Mouse (Mus musculus): Measurements from ENCODE around the gene Ybx2. TPM values are rescaled to one million over a fixed set of nuclear protein-coding genes. Genes with fewer than 3 reads are reported as not detected.

Ybx2 gene
- polyA plus RNA-seq (2014; fragmentation: Illumina TruSeq; extraction: RNeasy Lipid Tissue Mini Kit (QIAGEN cat#74804); ENCODE audit: insufficient read depth, low read depth, low replicate concordance) = 1.3 TPM

DNA sequence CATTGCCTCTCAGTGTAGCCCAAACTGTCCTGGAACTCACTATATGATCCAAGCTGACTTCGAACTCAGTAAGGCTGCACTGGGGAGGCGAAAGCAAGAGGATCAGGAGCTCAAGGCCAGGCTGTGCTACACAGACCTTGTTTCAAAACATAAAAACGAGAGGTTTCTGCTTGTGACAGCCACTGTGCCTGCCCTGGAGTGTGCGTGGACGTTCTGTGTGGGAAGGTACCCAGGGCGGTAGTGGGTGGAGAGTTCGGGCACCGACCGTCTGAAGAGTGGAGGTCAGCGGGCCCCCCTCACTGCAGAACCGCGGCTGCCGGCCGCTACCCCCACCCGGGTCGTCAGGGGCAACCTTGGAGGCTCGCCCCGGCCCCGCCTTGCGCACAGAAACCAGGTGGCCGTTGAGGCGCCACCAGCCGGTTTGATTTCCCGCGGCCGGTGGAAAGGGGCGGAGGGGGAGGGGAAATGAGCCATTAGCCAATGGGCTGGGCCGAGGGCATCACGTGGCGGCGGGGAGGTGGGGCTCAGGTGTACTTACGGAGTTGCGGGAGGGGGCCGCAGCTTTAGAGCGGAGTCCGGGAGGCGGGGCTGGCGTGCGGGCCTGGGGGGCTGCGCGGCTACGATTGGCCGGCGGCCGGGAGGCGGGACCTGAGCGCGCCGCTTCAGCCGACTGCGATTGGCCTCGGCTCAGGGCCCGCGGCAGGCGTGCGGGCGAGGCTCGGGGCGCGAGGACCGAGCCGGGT lies at the start of gene Ybx2:
TSS of gene Ybx2 (plus strand) at position 660 of the 743 bp plus-strand sequence.

DNA sequence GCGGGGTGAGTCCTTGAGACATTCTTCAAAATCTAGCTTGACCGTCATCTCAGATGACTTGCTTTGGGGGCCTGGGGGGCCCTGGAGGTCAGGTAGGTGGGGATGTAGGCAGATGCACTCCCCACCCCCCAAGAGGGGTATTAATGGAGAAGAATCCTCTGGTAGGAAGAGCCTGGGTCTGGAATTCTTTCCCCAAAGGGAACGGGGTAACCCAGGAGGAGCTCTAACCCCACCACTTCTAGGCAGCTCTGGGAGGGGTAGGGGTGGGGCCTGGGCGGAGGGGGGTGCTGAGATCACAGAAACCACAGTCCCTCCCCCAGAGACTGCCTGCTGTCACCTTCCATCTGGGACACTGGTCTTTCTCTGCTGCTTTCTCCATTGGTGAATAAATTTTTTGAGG lies 40.3 kb upstream of the Ybx2 start, which contains the start of gene Acap1:
TSS of gene Acap1 (minus strand) at position 249 of the 400 bp plus-strand sequence.

DNA sequence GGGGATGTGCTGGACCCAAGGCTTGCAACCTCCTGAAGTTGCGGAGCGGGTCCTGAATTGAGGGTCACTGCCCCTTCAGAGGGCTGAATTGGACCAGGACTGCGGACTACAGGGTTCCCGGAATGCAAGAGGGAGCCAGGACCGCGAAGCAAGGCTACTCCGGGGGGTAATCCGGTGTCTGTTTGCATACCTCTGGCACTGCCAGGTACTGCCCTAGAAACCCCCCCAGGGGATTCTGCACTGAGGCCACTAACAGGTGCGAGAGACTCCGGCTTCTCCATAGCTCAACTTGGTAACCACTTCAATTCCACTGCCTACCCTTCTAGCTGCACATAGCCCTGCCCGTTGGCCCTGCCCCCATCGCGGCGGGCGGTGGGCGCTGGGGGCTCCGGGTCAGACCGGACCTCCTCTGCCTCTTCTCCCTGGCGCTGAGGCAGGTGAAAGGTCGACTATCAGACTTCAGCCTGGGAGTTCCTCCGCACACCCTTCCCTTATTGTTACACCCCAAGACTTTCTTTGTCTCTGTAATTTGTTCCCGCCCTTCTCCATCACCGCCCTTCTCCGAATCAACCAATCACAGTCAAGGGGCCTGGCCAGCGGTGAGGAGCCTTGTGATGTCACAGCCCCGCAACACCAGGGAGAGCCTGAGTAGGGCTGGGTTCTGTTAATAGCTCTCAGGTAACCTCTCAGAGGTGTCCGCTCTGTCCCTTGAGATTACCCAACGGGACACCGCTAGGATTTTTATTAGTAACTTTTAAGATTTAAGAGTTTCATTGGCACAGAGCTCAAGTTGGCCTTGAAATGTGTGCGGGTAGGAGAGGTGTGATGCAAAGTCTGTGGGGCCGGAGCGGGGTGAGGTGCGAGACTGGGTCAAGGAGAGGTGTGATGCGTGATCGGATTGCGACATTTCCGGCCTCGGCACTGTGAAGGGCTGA lies 34.9 kb upstream of the Ybx2 start, which contains the start of the genes 2810408A11Rik and Neurl4:
TSS of gene 2810408A11Rik (minus strand) at position 517 of the 935 bp plus-strand sequence.
TSS of gene Neurl4 (plus strand) at position 602 of the 935 bp plus-strand sequence.

DNA sequence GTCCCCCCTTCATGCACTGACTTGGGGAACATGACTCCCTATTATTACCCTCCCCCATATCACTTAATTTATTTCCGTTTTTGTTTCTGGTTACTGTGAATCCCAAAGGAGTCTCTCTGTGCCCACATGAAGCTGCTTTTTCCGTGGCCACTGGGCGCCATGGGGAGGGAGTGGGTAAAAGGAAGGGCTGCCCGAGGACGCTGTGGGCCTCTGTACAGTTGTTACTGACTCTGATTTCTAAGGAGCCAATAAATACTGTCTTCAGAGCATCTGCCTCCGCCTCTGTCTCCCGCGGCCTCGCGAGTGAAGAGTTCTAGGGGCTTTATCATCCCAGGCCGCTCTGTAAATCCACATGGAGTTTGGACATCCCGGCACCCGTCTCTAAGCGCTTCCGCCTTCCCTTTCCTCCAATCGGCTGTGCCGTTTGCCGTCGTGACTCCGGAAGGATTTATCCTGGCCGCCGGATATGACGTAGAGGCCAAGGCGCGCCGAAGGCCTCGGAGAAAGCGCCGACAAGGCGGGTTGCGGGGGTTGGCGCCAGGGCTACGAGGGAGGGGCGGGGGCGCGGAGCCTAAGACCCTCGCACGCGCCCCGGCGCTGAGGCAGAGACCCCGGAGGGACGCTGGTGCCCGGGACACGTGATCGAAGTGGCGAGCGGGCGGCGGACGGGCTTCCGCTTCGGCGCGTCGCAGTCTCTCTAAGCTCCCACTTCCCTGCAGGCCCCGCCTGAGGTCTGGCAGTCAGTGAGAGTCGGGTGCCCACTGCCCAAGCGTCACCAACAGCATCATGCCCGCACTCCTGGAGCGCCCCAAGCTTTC lies 21.8 kb upstream of the Ybx2 start, which contains the start of gene Gps2:
TSS of gene Gps2 (plus strand) at position 335 of the 818 bp plus-strand sequence.

DNA sequence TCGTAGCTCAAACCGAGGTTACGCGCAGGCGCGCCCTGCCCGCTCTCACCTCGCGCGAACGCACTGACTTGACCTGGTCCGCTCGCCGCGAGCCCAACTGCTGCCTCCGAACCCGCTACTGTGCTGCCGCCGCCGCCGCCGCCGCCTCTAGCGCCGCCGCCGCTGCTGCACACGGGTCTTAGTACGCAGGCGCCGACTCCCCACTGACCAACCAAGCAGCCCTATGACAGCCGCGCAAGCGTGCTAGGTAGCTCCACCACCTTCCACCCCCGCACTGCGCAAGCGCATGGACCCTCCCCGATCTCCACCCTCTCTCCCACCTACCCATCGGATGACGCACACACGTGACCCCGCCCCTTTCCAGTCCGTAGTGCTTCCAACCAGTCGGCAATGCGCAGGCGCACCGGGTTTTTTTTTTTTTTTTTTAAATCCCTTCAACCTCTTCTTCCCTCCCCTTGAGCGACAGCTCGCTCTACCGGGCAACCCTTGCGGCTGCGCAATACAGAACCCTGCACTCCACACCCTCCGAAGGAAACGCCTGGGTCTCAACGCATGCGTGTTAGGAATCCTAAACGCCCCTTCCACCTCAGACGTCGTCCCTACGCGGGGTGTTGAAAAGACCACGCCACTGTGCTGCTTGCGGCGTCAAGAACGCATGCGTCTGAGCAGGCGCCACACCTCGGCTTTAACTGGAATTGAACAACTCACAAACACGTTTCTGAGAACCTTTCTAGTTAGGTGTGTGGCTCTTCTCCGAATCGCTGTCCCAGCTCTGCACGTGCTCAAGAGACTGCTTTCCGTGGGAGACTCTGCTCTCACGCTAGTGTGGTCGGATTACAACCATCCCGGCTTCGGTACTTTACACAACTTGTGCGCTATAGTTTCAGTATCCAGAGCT lies 14.2 kb upstream of the Ybx2 start, which contains the start of gene Eif5a:
TSS of gene Eif5a (minus strand) at position 845 of the 898 bp plus-strand sequence.

DNA sequence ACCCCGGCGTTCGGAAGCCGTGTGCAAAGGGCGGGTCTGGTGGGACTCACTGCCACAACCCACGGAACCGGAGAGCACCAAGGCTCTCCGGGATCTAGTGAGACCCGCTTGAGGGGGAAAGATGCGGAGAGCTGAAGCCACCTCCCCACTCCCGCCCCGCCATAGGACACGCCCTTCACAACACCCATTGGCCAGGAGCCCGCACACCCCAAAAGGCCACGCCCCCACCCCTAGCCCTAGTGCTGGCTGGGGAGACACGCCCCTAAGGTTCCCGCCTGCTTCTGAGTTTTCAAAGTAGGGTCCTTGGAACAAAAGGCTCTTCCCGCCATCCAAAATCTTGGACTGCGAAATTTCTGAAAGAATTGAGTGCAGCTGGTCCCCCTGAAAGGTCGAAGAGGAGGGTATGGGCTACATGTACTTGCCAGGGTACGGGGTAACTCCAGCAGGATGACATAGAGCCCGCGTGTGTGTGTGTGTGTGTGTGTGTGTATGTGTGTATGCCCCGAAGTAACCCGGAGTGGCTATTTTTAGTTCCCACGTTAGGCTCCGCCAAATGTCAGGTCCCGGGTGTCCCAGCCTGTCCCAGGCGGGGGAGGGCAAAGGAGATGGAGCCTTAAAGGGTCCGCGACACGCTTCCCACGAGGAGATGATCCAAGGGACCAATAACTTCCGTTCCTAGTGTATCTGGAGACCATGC lies 12.6 kb downstream of the Ybx2 start, which contains the start of gene Slc2a4:
TSS of gene Slc2a4 (minus strand) at position 123 of the 697 bp plus-strand sequence.

DNA sequence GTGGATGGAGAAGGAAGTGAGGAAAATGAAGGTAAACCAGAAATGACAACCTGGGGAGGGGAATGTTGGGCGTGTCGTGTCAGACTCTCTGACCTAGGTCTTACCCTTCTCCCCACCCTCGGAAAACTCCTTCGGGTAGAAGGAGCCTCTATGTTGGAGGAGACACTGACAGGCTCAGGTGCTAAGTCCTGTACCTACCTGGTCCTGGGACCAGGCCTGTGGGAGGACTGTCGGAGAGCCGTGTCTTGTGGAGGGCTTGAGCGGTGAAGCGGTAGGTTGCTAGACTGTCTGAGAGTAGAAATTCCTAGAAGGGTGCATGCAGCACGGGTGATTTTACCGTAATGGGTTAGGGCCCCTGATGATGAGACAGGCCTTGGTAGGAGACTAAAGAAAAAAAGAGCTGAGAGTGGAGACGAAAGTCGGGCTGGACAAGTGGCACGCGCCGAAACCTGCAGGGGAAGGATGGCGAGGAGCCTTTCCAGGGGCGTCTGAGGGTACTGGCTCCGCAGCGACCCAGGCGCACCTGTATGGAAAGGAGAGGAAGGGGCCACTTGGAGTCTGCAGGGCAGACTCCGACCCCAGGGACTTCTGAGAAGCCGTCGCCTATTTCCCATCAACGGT lies 29.2 kb downstream of the Ybx2 start, which contains the start of gene Cldn7:
TSS of gene Cldn7 (plus strand) at position 130 of the 621 bp plus-strand sequence.

DNA sequence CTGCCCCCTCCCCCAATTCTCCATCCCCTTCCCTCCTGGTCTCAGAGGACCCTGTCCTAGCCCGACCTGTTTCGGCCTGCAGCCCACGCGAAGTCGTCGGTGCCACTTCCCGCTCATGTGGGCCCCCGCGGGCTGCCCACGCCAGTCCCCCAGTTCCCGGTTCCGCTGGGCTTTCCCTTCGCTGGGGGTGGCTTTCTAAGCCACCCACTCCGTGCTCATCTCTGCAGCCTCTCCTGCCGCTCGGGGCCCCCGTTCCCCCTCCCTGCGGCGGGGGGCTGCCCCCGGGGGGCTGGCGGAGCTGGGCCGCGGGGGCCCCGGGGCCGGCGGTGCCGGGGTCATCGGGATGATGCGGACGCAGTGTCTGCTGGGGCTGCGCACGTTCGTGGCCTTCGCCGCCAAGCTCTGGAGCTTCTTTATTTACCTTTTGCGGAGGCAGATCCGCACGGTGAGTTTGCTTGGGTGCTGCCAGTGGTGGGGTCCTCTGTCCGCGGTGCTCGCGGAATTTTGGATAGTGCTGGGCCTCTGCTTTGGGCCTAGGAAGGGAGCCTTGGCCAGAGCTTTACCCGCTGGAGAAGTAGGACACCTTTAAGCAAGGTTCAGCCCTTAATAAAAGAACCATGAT lies 45.7 kb downstream of the Ybx2 start, which contains the start of gene Ctdnep1:
TSS of gene Ctdnep1 (plus strand) at position 16 of the 622 bp plus-strand sequence.

DNA sequence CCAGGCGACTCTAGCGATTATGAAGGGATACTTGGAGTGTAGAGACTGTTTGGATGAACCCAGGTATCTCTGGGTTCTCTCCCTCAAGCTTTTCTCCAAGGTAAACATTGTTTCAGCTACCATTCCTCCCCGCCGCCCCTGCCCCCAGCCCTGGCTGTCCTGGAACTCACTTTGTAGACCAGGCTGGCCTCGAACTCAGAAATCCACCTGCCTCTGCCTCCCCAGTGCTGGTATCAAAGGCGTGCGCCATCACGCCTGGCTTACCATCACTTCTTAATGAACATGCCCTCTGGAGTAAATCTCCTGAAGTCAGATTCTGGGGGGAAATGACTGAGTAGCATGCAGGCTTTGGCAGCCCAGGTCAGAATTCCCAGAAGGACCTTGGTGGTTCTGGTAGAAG lies 46.6 kb downstream of the Ybx2 start, which contains the start of gene Elp5:
TSS of gene Elp5 (minus strand) at position 293 of the 400 bp plus-strand sequence.

Other genes starting within 250 kb of the Ybx2 start
- 48.4 TPM for gene Tnfsf12, start 239.9 kb upstream of the Ybx2 start, polyA plus RNA-seq (2014; fragmentation: Illumina TruSeq; extraction: RNeasy Lipid Tissue Mini Kit (QIAGEN cat#74804); ENCODE audit: insufficient read depth, low read depth, low replicate concordance)
- 24.8 TPM for gene Tnfsfm13, start 239.7 kb upstream of the Ybx2 start, polyA plus RNA-seq (2014; fragmentation: Illumina TruSeq; extraction: RNeasy Lipid Tissue Mini Kit (QIAGEN cat#74804); ENCODE audit: insufficient read depth, low read depth, low replicate concordance)
- gene Polr2a, start 177.2 kb upstream of the Ybx2 start, polyA plus RNA-seq (2014; fragmentation: Illumina TruSeq; extraction: RNeasy Lipid Tissue Mini Kit (QIAGEN cat#74804); ENCODE audit: insufficient read depth, low read depth, low replicate concordance) = 16.2 TPM
- 0.85 TPM for gene Slc35g3, start 173.8 kb upstream of the Ybx2 start, polyA plus RNA-seq (2014; fragmentation: Illumina TruSeq; extraction: RNeasy Lipid Tissue Mini Kit (QIAGEN cat#74804); ENCODE audit: insufficient read depth, low read depth, low replicate concordance)
- 25.6 TPM for gene Zbtb4, start 169.9 kb upstream of the Ybx2 start, polyA plus RNA-seq (2014; fragmentation: Illumina TruSeq; extraction: RNeasy Lipid Tissue Mini Kit (QIAGEN cat#74804); ENCODE audit: insufficient read depth, low read depth, low replicate concordance)
- 10.1 TPM for gene Chrnb1, start 139.9 kb upstream of the Ybx2 start, polyA plus RNA-seq (2014; fragmentation: Illumina TruSeq; extraction: RNeasy Lipid Tissue Mini Kit (QIAGEN cat#74804); ENCODE audit: insufficient read depth, low read depth, low replicate concordance)
- 3.4 TPM for gene Fgf11, start 133.9 kb upstream of the Ybx2 start, polyA plus RNA-seq (2014; fragmentation: Illumina TruSeq; extraction: RNeasy Lipid Tissue Mini Kit (QIAGEN cat#74804); ENCODE audit: insufficient read depth, low read depth, low replicate concordance)
- gene Tmem102, start 130.2 kb upstream of the Ybx2 start, polyA plus RNA-seq (2014; fragmentation: Illumina TruSeq; extraction: RNeasy Lipid Tissue Mini Kit (QIAGEN cat#74804); ENCODE audit: insufficient read depth, low read depth, low replicate concordance) = 4.9 TPM
- not detected for gene Gm39566, start 120.5 kb upstream of the Ybx2 start, polyA plus RNA-seq (2014; fragmentation: Illumina TruSeq; extraction: RNeasy Lipid Tissue Mini Kit (QIAGEN cat#74804); ENCODE audit: insufficient read depth, low read depth, low replicate concordance)
- not detected for gene Spem2, start 117.3 kb upstream of the Ybx2 start, polyA plus RNA-seq (2014; fragmentation: Illumina TruSeq; extraction: RNeasy Lipid Tissue Mini Kit (QIAGEN cat#74804); ENCODE audit: insufficient read depth, low read depth, low replicate concordance)
- gene Spem1, start 113.6 kb upstream of the Ybx2 start, polyA plus RNA-seq (2014; fragmentation: Illumina TruSeq; extraction: RNeasy Lipid Tissue Mini Kit (QIAGEN cat#74804); ENCODE audit: insufficient read depth, low read depth, low replicate concordance) = not detected
- 5.3 TPM for gene Nlgn2, start 98.0 kb upstream of the Ybx2 start, polyA plus RNA-seq (2014; fragmentation: Illumina TruSeq; extraction: RNeasy Lipid Tissue Mini Kit (QIAGEN cat#74804); ENCODE audit: insufficient read depth, low read depth, low replicate concordance)
- gene Tmem256, start 97.3 kb upstream of the Ybx2 start, polyA plus RNA-seq (2014; fragmentation: Illumina TruSeq; extraction: RNeasy Lipid Tissue Mini Kit (QIAGEN cat#74804); ENCODE audit: insufficient read depth, low read depth, low replicate concordance) = 375 TPM
- 65.1 TPM for gene Plscr3, start 89.4 kb upstream of the Ybx2 start, polyA plus RNA-seq (2014; fragmentation: Illumina TruSeq; extraction: RNeasy Lipid Tissue Mini Kit (QIAGEN cat#74804); ENCODE audit: insufficient read depth, low read depth, low replicate concordance)
- 5.1 TPM for gene Tnk1, start 77.1 kb upstream of the Ybx2 start, polyA plus RNA-seq (2014; fragmentation: Illumina TruSeq; extraction: RNeasy Lipid Tissue Mini Kit (QIAGEN cat#74804); ENCODE audit: insufficient read depth, low read depth, low replicate concordance)
- not detected for gene Tmem95, start 57.8 kb upstream of the Ybx2 start, polyA plus RNA-seq (2014; fragmentation: Illumina TruSeq; extraction: RNeasy Lipid Tissue Mini Kit (QIAGEN cat#74804); ENCODE audit: insufficient read depth, low read depth, low replicate concordance)
- gene Kctd11, start 54.4 kb upstream of the Ybx2 start, polyA plus RNA-seq (2014; fragmentation: Illumina TruSeq; extraction: RNeasy Lipid Tissue Mini Kit (QIAGEN cat#74804); ENCODE audit: insufficient read depth, low read depth, low replicate concordance) = 11.2 TPM
- gene Acap1, start 40.3 kb upstream of the Ybx2 start, polyA plus RNA-seq (2014; fragmentation: Illumina TruSeq; extraction: RNeasy Lipid Tissue Mini Kit (QIAGEN cat#74804); ENCODE audit: insufficient read depth, low read depth, low replicate concordance) = 9.7 TPM
- 0.77 TPM for gene 2810408A11Rik, start 34.8 kb upstream of the Ybx2 start, polyA plus RNA-seq (2014; fragmentation: Illumina TruSeq; extraction: RNeasy Lipid Tissue Mini Kit (QIAGEN cat#74804); ENCODE audit: insufficient read depth, low read depth, low replicate concordance)
- gene Neurl4, start 34.7 kb upstream of the Ybx2 start, polyA plus RNA-seq (2014; fragmentation: Illumina TruSeq; extraction: RNeasy Lipid Tissue Mini Kit (QIAGEN cat#74804); ENCODE audit: insufficient read depth, low read depth, low replicate concordance) = 9.9 TPM
- 43.0 TPM for gene Gps2, start 21.9 kb upstream of the Ybx2 start, polyA plus RNA-seq (2014; fragmentation: Illumina TruSeq; extraction: RNeasy Lipid Tissue Mini Kit (QIAGEN cat#74804); ENCODE audit: insufficient read depth, low read depth, low replicate concordance)
- 466 TPM for gene Eif5a, start 13.8 kb upstream of the Ybx2 start, polyA plus RNA-seq (2014; fragmentation: Illumina TruSeq; extraction: RNeasy Lipid Tissue Mini Kit (QIAGEN cat#74804); ENCODE audit: insufficient read depth, low read depth, low replicate concordance)
- gene Slc2a4, start 12.4 kb downstream of the Ybx2 start, polyA plus RNA-seq (2014; fragmentation: Illumina TruSeq; extraction: RNeasy Lipid Tissue Mini Kit (QIAGEN cat#74804); ENCODE audit: insufficient read depth, low read depth, low replicate concordance) = 8.1 TPM
- 60.8 TPM for gene Cldn7, start 29.0 kb downstream of the Ybx2 start, polyA plus RNA-seq (2014; fragmentation: Illumina TruSeq; extraction: RNeasy Lipid Tissue Mini Kit (QIAGEN cat#74804); ENCODE audit: insufficient read depth, low read depth, low replicate concordance)
- 86.4 TPM for gene Ctdnep1, start 45.4 kb downstream of the Ybx2 start, polyA plus RNA-seq (2014; fragmentation: Illumina TruSeq; extraction: RNeasy Lipid Tissue Mini Kit (QIAGEN cat#74804); ENCODE audit: insufficient read depth, low read depth, low replicate concordance)
- gene Elp5, start 46.7 kb downstream of the Ybx2 start, polyA plus RNA-seq (2014; fragmentation: Illumina TruSeq; extraction: RNeasy Lipid Tissue Mini Kit (QIAGEN cat#74804); ENCODE audit: insufficient read depth, low read depth, low replicate concordance) = 40.7 TPM
- 466 TPM for gene Gabarap, start 55.3 kb downstream of the Ybx2 start, polyA plus RNA-seq (2014; fragmentation: Illumina TruSeq; extraction: RNeasy Lipid Tissue Mini Kit (QIAGEN cat#74804); ENCODE audit: insufficient read depth, low read depth, low replicate concordance)
- 39.5 TPM for gene Phf23, start 60.0 kb downstream of the Ybx2 start, polyA plus RNA-seq (2014; fragmentation: Illumina TruSeq; extraction: RNeasy Lipid Tissue Mini Kit (QIAGEN cat#74804); ENCODE audit: insufficient read depth, low read depth, low replicate concordance)
- gene Dvl2, start 64.8 kb downstream of the Ybx2 start, polyA plus RNA-seq (2014; fragmentation: Illumina TruSeq; extraction: RNeasy Lipid Tissue Mini Kit (QIAGEN cat#74804); ENCODE audit: insufficient read depth, low read depth, low replicate concordance) = 6.0 TPM
- 82.7 TPM for gene Acadvl, start 79.6 kb downstream of the Ybx2 start, polyA plus RNA-seq (2014; fragmentation: Illumina TruSeq; extraction: RNeasy Lipid Tissue Mini Kit (QIAGEN cat#74804); ENCODE audit: insufficient read depth, low read depth, low replicate concordance)
- 7.3 TPM for gene Dlg4, start 81.1 kb downstream of the Ybx2 start, polyA plus RNA-seq (2014; fragmentation: Illumina TruSeq; extraction: RNeasy Lipid Tissue Mini Kit (QIAGEN cat#74804); ENCODE audit: insufficient read depth, low read depth, low replicate concordance)
- 13.1 TPM for gene Asgr1, start 118.3 kb downstream of the Ybx2 start, polyA plus RNA-seq (2014; fragmentation: Illumina TruSeq; extraction: RNeasy Lipid Tissue Mini Kit (QIAGEN cat#74804); ENCODE audit: insufficient read depth, low read depth, low replicate concordance)
- gene Asgr2, start 156.8 kb downstream of the Ybx2 start, polyA plus RNA-seq (2014; fragmentation: Illumina TruSeq; extraction: RNeasy Lipid Tissue Mini Kit (QIAGEN cat#74804); ENCODE audit: insufficient read depth, low read depth, low replicate concordance) = 0.41 TPM
- 26.9 TPM for gene Mgl2, start 194.5 kb downstream of the Ybx2 start, polyA plus RNA-seq (2014; fragmentation: Illumina TruSeq; extraction: RNeasy Lipid Tissue Mini Kit (QIAGEN cat#74804); ENCODE audit: insufficient read depth, low read depth, low replicate concordance)
- gene Clec10a, start 220.4 kb downstream of the Ybx2 start, polyA plus RNA-seq (2014; fragmentation: Illumina TruSeq; extraction: RNeasy Lipid Tissue Mini Kit (QIAGEN cat#74804); ENCODE audit: insufficient read depth, low read depth, low replicate concordance) = 14.5 TPM

Data from lung, adult 10 weeks (tissue).